Mouse (Mus musculus): Measurements from ENCODE around the gene Tnip1. TPM values are rescaled to one million over a fixed set of nuclear protein-coding genes. Genes with fewer than 3 reads are reported as not detected.
"Not testable (repeated sequence)": the region's sequence is repeated elsewhere in the genome, so short reads cannot be mapped to it uniquely, and the experiment has no call there.

Gene Tnip1
- polyA plus RNA-seq, 1 experiment from 2014 or later, result 13.2 TPM

GRCm38 (mm10) chr11:54961164-54961850 lies 1.4 kb downstream of the Tnip1 start:
- Histone ChIP-seq H3K9ac (replicated peaks; ENCODE audit: low read depth, low read length) (no peak overlapping the region), H3K4me1 (replicated peaks; ENCODE audit: control insufficient read depth, insufficient read depth, low read length) (no peaks in the 10 kb centered on the region), H3K9me3 (ENCODE audit: control insufficient read depth, low read length) (no peaks in the 10 kb centered on the region), H3K4me3 (replicated peaks; ENCODE audit: low read length) (no peak overlapping the region), H3K4me2 (ENCODE audit: low read length) (no peak overlapping the region), H3K27ac (ENCODE audit: low read length) (no peak overlapping the region), H3K36me3 (ENCODE audit: control insufficient read depth, insufficient read depth) (no peaks in the 10 kb centered on the region), H3K27me3 (replicated peaks; ENCODE audit: control insufficient read depth, insufficient read depth, low read length) (no peaks in the 10 kb centered on the region)
- ATAC-seq, result no peak
- WGBS, result 79% methylated on average over 6 of the region's 6 CpGs

DNA sequence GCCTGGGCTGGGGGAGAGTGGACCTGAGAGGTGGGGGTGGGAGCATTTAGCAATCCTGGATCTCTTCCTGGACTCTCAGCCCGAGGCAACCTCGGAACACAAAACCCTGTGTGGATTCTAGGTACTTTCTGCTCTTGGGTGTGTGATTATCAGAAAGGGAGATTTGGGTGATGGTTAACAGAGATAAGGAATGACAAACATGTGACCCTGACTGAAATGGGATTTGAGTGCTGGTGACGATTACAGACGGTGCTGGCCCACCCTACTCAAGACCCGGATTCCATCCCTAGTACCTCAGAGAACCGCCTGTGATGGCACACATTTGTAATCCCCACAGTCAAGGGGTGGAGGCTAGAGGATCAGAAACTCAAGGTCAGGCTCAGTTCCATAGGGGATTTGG lies 2.5 kb downstream of the Tnip1 start:
- Histone ChIP-seq H3K4me2 (ENCODE audit: low read length) (no peak overlapping the region), H3K9ac (replicated peaks; ENCODE audit: low read depth, low read length) (no peak overlapping the region), H3K4me3 (replicated peaks; ENCODE audit: low read length) (no peak overlapping the region), H3K4me1 (replicated peaks; ENCODE audit: control insufficient read depth, insufficient read depth, low read length) (no peaks in the 10 kb centered on the region), H3K36me3 (ENCODE audit: control insufficient read depth, insufficient read depth) (no peaks in the 10 kb centered on the region), H3K9me3 (ENCODE audit: control insufficient read depth, low read length) (no peaks in the 10 kb centered on the region), H3K27me3 (replicated peaks; ENCODE audit: control insufficient read depth, insufficient read depth, low read length) (no peaks in the 10 kb centered on the region), H3K27ac (ENCODE audit: low read length) (no peak overlapping the region)
- no peak for ATAC-seq
- WGBS, result 83% methylated on average over 6 of the region's 6 CpGs

DNA sequence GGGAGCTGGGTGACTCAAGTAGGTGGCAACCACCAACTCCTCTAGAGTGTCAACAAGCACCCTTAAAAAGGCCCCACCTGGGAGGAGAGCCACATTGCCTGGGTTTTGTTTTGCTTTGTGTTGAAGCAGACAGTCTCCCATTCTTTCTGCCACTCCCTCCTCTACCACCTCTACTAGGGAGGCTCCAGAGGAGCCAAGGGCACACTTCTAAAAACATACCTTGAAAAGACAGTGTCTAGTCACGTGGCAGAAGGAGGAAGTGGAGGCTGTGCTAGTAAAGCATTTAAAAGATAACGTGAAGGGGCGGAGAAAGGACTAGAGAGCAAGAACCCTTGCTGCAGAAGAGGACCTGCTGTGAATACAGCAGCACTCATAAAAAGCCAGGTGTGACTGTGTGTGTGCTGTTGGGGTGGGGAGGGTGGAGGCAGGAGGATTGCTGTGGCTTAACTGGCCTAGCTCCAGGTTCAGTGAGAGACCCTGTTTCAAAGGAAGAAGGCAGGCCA lies 4.1 kb downstream of the Tnip1 start:
- no peak overlapping the region for H3K4me3 ChIP-seq (replicated peaks; ENCODE audit: low read length)
- H3K36me3 ChIP-seq (ENCODE audit: control insufficient read depth, insufficient read depth), result no peaks in the 10 kb centered on the region
- WGBS, result 59% methylated on average over 3 of the region's 3 CpGs
- no peaks in the 10 kb centered on the region for H3K9me3 ChIP-seq (ENCODE audit: control insufficient read depth, low read length)
- no peak overlapping the region for H3K27ac ChIP-seq (ENCODE audit: low read length)
- ATAC-seq, result no peak
- H3K4me1 ChIP-seq (replicated peaks; ENCODE audit: control insufficient read depth, insufficient read depth, low read length), result peaks cover 5% of the 10 kb centered on the region; the same call in 1 of the 2 replicates
- H3K4me2 ChIP-seq (ENCODE audit: low read length), result no peak overlapping the region
- no peak overlapping the region for H3K9ac ChIP-seq (replicated peaks; ENCODE audit: low read depth, low read length)
- H3K27me3 ChIP-seq (replicated peaks; ENCODE audit: control insufficient read depth, insufficient read depth, low read length), result no peaks in the 10 kb centered on the region

GRCm38 (mm10) chr11:54957708-54958107 lies 5.0 kb downstream of the Tnip1 start:
- H3K4me3 ChIP-seq (replicated peaks; ENCODE audit: low read length); H3K27me3 ChIP-seq (replicated peaks; ENCODE audit: control insufficient read depth, insufficient read depth, low read length); H3K9ac ChIP-seq (replicated peaks; ENCODE audit: low read depth, low read length); H3K27ac ChIP-seq (ENCODE audit: low read length); H3K4me1 ChIP-seq (replicated peaks; ENCODE audit: control insufficient read depth, insufficient read depth, low read length); H3K9me3 ChIP-seq (ENCODE audit: control insufficient read depth, low read length); H3K4me2 ChIP-seq (ENCODE audit: low read length); ATAC-seq; H3K36me3 ChIP-seq (ENCODE audit: control insufficient read depth, insufficient read depth): not testable (repeated sequence)
- WGBS, result 89% methylated on average over 3 of the region's 3 CpGs

DNA sequence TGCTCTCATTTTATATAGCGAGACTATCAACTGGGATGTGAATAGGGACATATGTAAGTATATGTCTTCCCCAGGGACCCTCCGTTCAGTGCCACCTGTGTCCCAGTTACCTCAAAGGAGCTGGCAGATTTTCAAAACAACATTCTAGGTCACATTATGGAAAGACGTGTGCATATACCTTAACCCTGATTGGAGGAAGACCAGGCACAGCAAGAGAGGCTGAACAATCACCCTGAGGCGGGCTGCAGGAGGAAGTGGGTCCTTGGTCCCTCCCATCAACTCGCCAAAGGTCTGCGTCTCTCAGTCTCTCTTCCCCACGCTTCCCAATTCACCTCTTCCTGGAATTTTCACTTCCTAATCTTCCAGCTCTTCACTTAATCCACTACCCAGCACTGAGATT lies 5.8 kb downstream of the Tnip1 start:
- no peak overlapping the region for H3K27ac ChIP-seq (ENCODE audit: low read length)
- no peak overlapping the region for H3K4me3 ChIP-seq (replicated peaks; ENCODE audit: low read length)
- ATAC-seq, result no peak
- H3K36me3 ChIP-seq (ENCODE audit: control insufficient read depth, insufficient read depth), result no peaks in the 10 kb centered on the region
- H3K27me3 ChIP-seq (replicated peaks; ENCODE audit: control insufficient read depth, insufficient read depth, low read length), result no peaks in the 10 kb centered on the region
- 67% methylated on average over 7 of the region's 7 CpGs for WGBS
- H3K9me3 ChIP-seq (ENCODE audit: control insufficient read depth, low read length), result no peaks in the 10 kb centered on the region
- H3K4me1 ChIP-seq (replicated peaks; ENCODE audit: control insufficient read depth, insufficient read depth, low read length), result peaks cover 5% of the 10 kb centered on the region; the same call in 1 of the 2 replicates
- H3K9ac ChIP-seq (replicated peaks; ENCODE audit: low read depth, low read length), result no peak overlapping the region
- H3K4me2 ChIP-seq (ENCODE audit: low read length), result no peak overlapping the region

DNA sequence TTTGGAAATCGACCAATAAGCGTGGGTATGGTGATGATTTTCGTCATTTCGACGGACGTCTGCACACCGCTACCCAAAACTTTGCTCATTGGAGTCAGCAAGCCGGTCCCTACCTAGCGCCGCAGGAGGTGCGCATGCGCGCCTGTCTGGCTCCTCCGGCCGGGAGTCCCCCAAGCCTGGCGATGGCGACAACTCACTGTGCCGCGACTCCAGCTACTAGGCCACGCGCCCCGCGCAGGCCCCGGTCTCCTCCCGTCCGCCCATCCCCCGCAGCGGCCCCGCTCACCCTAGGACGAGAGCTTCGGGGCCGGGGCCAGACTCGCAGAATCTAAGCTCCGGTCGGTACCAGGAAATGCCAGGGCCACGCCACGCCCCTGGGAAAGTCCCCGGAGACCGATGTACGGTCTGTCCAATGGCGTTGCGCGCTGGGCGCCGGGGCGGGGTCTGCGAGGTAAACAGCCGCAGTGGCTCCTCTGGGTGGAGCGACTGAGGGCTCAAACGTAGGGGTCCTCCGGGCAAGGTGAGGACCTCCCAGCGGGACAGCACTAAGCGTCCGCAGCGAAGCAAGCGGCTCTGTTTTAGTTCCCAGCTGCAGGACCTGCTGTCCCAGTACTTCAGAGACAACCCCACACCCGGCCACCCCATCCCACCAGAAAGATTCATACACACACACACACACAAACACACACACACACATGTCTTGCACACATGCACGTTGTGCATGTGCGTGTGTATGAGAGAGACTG lies 6.8 kb downstream of the Tnip1 start:
- no peaks in the 10 kb centered on the region for H3K9me3 ChIP-seq (ENCODE audit: control insufficient read depth, low read length)
- peak; percentile 100 for ATAC-seq
- peak overlapping the region; percentile 66 for H3K4me2 ChIP-seq (ENCODE audit: low read length)
- H3K4me3 ChIP-seq (replicated peaks; ENCODE audit: low read length), result peak overlapping the region; percentile 87
- H3K9ac ChIP-seq (replicated peaks; ENCODE audit: low read depth, low read length), result peak overlapping the region; percentile 91
- WGBS, result under 1% methylated on average over 59 of the region's 59 CpGs
- H3K4me1 ChIP-seq (replicated peaks; ENCODE audit: control insufficient read depth, insufficient read depth, low read length), result peaks cover 5% of the 10 kb centered on the region; the same call in 1 of the 2 replicates
- H3K36me3 ChIP-seq (ENCODE audit: control insufficient read depth, insufficient read depth), result no peaks in the 10 kb centered on the region
- no peaks in the 10 kb centered on the region for H3K27me3 ChIP-seq (replicated peaks; ENCODE audit: control insufficient read depth, insufficient read depth, low read length)
- peak overlapping the region; percentile 83 for H3K27ac ChIP-seq (ENCODE audit: low read length)

- peak overlapping the region; percentile 91 for H3K9ac ChIP-seq (replicated peaks; ENCODE audit: low read depth, low read length)
- H3K27me3 ChIP-seq (replicated peaks; ENCODE audit: control insufficient read depth, insufficient read depth, low read length); H3K9me3 ChIP-seq (ENCODE audit: control insufficient read depth, low read length); ATAC-seq; H3K36me3 ChIP-seq (ENCODE audit: control insufficient read depth, insufficient read depth); H3K4me1 ChIP-seq (replicated peaks; ENCODE audit: control insufficient read depth, insufficient read depth, low read length): not testable (repeated sequence)
- H3K4me2 ChIP-seq (ENCODE audit: low read length), result peak overlapping the region; percentile 66
- peak overlapping the region; percentile 83; the same call in 1 of the 2 replicates for H3K27ac ChIP-seq (ENCODE audit: low read length)
- H3K4me3 ChIP-seq (replicated peaks; ENCODE audit: low read length), result peak overlapping the region; percentile 87
- 47% methylated on average over 10 of the region's 10 CpGs for WGBS
Measured at GRCm38 (mm10) chr11:54955400-54955734, 7.3 kb downstream of the Tnip1 start.

DNA sequence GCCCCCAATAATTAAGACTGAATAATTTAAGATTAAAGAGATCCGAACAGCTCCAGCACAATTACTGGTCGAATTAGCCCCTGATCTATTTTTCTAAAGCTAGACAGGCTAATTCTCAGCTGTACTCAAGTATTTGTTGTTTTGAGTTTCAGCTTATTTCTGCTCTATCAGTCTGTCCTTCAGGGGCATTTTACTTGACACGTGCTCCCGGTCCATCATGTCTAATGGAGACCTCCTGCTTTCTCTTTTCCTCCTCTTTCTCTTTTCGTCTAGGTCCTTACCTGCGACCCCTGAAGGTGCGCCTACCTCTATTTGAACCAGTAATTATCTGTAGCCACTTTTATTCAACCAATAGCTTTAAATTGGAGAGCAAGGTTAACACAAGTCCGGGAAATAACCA lies 8.0 kb downstream of the Tnip1 start:
- H3K4me2 ChIP-seq (ENCODE audit: low read length), result no peak overlapping the region
- H3K9me3 ChIP-seq (ENCODE audit: control insufficient read depth, low read length), result no peaks in the 10 kb centered on the region
- H3K9ac ChIP-seq (replicated peaks; ENCODE audit: low read depth, low read length), result no peak overlapping the region

DNA sequence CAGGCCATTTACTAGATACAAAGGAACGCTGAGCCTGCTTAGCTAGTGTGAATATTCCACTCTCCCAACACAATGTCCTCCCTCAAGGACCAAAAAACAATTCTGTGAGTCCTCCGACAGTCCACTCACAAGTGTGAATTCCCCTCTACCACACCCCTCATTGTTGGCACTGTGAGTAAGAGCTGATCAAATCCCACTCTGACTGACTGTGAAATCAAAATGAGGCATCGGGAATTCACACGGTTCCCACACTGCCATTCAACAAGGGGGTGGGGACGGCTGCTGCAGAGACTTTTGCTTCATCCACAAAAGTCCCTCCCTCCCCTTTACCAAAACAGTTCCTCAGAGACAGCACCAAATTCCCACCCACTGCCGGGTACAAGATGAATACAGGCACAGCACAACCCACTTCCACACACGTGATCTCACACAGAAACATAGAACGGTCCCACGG lies 8.7 kb downstream of the Tnip1 start:
- Histone ChIP-seq H3K9ac (replicated peaks; ENCODE audit: low read depth, low read length) (no peak overlapping the region), H3K4me1 (replicated peaks; ENCODE audit: control insufficient read depth, insufficient read depth, low read length) (peaks cover 5% of the 10 kb centered on the region; the same call in 1 of the 2 replicates), H3K4me2 (ENCODE audit: low read length) (peak overlapping the region; percentile 12; the same call in 1 of the 2 replicates), H3K9me3 (ENCODE audit: control insufficient read depth, low read length) (no peaks in the 10 kb centered on the region), H3K36me3 (ENCODE audit: control insufficient read depth, insufficient read depth) (no peaks in the 10 kb centered on the region), H3K4me3 (replicated peaks; ENCODE audit: low read length) (no peak overlapping the region), H3K27ac (ENCODE audit: low read length) (no peak overlapping the region), H3K27me3 (replicated peaks; ENCODE audit: control insufficient read depth, insufficient read depth, low read length) (no peaks in the 10 kb centered on the region)
- ATAC-seq, result no peak
- WGBS, result 21% methylated on average over 9 of the region's 9 CpGs

More for the DNA sequence above, 8.0 kb downstream of the Tnip1 start:
- Histone ChIP-seq H3K27ac (ENCODE audit: low read length) (no peak overlapping the region), H3K27me3 (replicated peaks; ENCODE audit: control insufficient read depth, insufficient read depth, low read length) (no peaks in the 10 kb centered on the region), H3K4me3 (replicated peaks; ENCODE audit: low read length) (no peak overlapping the region), H3K4me1 (replicated peaks; ENCODE audit: control insufficient read depth, insufficient read depth, low read length) (peaks cover 5% of the 10 kb centered on the region; the same call in 1 of the 2 replicates), H3K36me3 (ENCODE audit: control insufficient read depth, insufficient read depth) (no peaks in the 10 kb centered on the region)
- 65% methylated on average over 8 of the region's 8 CpGs for WGBS
- ATAC-seq, result no peak
